Mouse (Mus musculus) layer of hippocampus, postnatal 36 days (tissue): ENCODE results near the gene Coq6. TPM values are rescaled to one million over a fixed set of nuclear protein-coding genes. Genes with fewer than 3 reads are reported as not detected.

Experiments used
- DNase-seq, 2 experiments: peaks; one replicate each; pipeline ENCODE4 v3.0.0; 2022
- total RNA-seq, 2 experiments: library from RNA; stranded (reverse); gene quantifications; 2 replicates each; pipeline ENCODE4 v1.2.3; 2021

Gene Coq6
- total RNA-seq, 2 experiments from 2014 or later: 24.6 to 25.3 TPM

DNA sequence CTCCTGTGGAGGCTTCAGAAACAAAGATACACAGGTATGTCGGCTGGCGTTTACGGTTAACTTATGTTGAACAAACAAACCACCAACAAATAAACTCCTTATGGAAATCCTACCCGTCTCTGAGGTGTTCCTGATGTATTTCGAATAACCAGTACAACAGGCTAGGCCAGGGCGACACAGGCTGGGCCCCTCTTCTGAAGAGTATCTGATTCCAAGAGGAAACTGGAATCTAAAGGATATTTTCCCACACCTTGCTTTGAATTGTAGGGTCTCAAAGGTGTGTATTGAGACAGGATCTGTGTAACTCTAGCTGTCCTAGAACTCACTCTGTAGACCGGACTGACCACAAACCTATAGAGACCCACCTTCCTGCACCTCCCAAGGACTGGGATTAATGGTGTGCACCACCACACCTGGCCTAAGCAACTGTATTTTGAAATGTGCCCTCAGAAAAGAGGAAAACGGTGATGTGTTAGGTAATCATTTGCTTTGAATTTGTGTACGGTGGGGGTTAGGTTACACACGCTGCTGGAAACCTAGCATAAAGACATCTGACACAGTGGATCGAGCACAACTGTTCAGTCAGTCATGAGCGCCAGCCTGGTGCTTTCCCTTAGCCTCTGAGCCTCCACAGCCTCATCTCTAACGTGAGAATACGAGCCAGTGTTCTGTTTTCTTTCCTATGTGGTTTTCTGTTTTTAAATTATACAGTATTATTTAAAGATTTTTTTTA lies 35.7 kb downstream of the Coq6 start:
- DNase-seq: no peak

DNA sequence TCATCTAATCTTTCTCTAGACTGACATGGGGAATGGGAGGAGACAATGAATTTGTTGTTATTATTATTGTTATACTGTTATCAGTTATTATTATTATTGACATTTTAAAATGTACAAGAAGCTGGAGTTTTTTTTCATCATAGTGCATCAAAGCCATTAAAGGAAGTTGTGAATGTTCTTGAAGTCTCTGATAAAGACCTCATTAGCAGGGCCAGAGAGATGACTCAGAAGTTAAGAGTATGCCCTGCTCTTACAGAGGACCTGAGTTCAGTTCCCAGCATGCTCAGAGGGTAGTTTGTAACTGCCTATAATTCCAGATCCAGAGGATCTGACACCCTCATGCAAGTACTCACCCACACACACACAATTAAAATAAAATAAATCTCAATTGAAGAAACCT lies 36.2 kb downstream of the Coq6 start:
- no peak for DNase-seq

DNA sequence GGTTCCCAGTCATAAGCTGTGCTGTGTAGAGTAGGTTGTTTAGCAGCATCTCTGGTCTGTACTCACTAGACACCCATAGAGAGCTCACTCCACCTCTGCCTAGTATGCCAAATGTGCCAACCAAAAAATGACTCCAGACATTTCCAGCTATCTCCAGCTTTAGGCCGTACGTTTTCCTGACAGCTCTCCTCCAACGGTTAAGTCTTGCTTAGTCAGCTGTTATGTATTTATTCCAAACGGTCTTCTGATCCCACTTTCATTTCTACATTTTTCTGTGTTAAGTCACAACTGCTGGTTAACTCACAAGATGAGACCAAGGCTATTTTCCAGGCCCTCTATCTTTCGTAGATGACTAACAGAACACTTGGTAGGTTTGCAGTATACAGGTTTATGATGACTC lies 37.2 kb downstream of the Coq6 start:
- DNase-seq: no peak

DNA sequence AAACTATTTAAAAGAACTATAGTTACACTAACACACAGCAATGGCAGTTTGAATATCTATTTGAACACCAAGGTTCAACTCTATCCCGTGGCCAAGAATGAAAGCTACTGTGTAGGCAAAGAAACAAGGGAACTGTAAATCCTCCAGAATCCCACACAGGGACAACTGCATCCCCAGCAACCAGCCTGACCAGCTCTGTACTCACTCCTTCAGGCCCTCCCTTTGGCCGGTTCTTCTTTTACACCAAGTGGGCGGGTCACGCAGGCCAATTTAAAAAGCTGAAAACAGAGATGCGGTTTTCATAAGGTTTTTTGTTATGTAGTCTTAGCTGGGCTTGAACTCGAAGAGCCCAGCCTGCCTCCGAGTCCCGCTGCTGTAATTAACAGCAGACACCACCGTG lies 37.7 kb downstream of the Coq6 start:
- no peak for DNase-seq

DNA sequence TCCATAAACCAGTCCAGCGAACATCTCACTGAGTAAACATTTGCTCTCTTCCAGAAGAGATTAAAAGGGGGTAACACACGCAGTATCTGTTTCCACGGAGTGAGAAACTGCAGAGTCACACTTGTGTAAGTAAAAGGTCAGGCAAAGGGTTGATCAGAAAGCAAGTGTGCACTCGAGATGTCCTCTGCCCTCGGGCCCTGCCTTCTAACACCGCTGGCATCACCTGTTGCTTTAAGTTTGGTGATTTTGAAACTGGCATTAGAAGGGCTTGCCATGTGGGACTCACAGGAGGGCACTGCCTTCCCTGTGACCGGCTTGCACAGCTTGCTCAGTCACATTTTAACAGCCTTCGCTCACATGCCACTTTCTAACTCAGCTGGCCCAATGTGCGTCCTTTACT lies 38.2 kb downstream of the Coq6 start:
- no peak for DNase-seq

DNA sequence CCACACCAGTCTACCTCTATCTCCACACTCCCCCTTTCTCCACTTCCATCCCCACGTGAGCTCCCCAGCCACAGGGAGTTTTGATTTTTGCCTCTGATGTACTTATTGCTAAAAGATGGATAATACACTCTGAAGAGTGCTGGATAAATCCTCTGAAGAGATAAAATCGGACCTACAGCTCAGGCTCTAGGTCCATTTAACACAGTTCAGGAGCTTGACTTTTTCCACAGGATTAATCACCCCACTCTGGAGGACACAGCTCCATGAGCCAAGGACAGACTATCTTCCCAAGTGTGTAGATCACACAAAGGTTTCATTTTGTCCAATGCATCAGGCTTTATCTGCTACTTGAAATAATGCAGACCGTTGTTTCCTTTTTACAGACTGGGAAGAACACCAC lies 38.6 kb downstream of the Coq6 start:
- no peak for DNase-seq

DNA sequence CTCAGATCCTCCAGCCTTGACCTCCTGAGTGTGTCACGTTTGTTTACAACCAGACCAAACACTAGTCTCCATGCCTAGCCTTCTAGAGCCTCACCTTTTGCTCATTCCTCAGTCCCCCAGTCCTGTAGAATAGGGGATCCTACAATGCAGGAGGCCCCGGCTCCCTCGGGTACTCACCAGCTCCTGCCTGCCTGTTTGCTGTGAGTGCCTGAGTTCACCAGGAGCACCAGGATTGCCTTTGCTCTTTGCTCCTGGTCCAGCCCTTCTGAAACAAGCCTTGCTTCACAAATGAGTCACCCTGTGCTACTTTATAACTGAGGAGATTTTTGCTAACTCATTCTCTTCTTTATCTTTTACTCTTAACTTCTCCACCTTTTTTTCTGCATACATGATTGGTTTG lies 39.2 kb downstream of the Coq6 start:
- DNase-seq: no peak

DNA sequence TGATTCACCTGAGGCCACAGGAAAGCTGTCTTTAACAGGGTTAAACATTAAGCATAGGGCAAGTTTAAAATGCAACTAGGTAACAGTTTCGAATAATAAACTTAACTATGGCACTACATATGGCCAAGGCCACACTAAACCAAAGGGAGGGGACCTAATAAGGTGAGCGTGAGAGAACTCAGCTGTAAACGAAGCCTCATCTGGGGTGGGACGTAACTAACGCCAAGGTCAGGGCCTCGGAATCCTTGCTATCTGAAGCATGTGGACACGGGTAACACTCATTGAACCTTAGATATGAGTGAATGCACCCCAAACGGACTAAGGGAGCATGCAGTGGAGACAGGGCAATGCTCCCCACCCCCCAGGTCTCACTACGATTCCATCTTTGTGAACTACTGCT lies 41.5 kb downstream of the Coq6 start:
- no peak for DNase-seq

DNA sequence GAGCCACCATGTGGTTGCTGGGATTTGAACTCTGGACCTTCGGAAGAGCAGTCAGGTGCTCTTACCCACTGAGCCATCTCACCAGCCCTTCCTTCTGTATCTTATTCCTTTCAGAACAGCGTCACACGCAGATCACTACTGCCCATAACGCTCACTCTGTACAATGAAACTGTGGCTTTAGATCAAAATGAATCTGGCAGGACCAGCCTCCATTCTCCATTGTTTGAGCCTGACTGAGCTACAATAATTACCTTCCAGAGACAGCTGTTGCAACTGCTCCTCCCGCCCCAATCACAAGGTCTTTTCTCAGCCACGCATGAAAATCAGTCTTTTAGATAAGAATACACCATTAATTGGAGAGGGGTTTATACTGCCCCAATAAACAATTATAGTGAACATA lies 43.1 kb downstream of the Coq6 start:
- DNase-seq: no peak

DNA sequence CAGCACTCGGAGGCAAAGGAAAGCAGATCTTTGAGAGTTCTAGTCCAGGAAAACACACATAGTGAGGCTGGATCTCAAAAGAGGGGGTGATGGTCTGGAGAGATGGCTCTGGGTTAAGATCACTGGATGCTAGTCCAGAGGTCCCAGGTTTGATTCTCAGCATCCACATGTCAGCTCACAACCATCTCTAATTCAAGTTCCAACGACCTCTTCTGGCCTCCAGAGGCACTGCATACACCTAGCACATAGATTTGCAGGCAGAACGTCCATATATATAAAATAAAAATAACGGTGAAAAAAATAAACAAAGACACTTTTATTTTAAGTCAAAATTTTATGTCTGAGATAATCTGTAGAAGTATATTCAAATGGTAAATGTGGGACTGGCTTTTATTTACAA lies 45.8 kb downstream of the Coq6 start:
- DNase-seq: no peak

DNA sequence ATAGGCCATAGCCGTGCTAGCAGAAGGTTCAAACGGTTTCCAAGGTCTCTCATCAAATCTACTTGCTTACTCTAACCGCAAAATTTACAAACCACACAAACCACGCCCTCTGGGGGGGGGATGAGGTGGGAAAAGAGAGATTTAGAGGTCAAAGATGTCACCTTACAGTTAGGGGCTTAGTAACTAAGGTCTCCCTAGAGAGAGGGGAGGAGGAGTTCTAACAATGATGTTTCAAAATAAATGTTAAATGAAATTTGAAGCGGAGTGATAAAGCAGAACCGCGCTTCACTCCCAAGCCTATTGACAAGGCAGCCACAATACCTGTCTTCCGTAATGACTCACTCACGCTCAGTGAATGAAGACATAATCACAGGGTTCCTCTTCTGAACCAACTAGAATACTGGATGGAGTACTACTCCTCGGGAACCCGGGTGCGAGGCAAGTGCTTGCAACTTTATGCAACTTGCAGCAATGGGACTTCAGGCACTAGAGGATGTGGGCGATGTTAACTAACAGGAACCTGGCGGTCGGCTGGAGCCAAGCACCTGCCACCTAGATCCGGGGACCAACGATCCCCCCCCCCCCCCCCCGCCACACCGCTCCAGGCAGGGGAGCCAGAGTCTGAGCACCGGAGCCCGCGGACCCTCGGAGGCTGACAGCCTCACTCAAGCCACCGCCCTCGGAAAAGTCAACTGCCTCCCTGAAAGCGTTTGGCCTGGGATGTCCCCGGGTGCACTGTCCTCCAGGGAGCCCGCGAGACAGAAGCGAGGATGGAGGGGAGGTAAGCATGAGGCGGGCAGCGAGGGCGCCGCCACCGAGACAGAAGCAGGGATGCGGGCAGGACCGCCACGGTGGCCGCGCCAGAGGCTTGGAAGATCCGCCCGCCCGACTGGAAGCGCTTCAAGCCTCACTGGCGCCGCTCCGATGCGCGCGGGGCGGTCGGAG lies 46.7 kb downstream of the Coq6 start:
- DNase-seq: peak in 1 of 2 experiments; percentile 13

DNA sequence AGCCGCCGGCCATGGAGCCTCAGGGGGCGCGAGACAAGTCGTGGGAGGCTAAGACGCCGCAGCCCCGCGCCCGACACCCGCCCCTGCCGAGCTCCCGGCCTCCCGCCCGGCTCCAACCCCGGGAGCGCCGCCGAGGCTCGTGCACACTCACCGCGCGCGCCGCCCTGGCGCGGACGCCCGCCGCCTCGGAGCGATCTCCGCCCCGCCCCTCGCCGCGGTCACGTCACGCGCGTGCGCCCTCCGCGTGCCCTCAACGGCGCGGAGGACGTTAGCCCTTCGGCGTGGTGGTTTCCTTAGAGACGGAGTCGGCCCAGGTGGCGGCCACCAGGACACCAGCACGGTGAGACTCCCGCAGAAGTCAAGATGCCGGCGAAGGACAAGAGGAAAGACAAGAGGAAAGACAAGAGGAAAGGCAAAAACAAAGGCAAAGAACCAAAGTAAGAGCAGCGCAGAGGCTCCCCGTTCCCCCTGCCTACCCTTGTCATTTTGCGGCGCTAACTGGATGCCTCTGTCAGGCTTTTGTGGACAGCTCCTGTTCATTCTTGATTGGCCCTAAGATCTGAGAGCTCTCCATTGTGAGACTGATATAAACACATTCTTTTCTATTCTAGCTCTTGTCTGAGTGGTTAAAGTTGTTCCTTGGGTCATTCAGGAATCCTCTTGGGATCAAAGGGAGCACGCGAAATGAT lies 47.5 kb downstream of the Coq6 start, which contains the start of the genes Entpd5 and Bbof1:
Entpd5 (minus strand) TSS at position 211 of the 689 bp plus-strand sequence.
Bbof1 (plus strand) TSS at position 253 of the 689 bp plus-strand sequence.
- peak; percentile 91 to 93 for DNase-seq

DNA sequence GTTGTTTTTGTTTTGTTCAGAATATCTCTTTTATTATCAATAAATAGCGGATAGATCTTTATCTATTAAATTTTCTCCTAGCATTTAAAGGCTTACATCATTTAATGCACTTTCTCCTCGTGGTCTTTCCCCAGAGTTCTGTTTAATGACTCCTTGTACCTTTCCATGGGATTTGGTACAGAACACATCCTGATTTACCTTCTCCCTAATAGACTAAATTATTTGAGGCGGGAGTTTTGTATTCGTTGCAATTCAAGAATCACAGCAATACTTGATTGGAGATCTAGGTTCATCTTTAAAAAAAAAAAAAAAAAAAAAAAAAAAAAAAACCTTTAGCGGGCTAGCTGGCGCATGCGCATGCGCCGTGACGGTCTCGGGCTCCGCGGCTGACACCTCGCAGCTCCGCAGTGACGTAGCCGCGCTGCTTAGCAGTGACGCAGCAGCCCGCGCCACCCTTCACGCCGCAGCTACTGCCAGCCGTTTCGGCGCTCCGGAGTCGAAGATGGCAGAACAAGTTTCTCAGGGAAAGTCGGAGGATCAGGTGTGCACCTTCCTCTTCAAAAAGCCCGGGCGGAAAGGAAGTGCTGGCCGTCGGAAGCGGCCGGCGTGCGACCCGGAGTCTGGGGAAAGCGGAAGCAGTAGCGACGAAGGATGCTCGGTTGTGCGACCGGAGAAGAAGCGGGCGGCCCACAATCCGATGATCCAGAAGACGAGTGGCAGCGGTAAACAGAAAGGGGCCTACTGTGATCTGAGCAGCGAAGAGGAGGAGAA lies 55.6 kb downstream of the Coq6 start, which contains the start of gene Rnf113a2:
Rnf113a2 (plus strand) TSS at position 363 of the 771 bp plus-strand sequence.
- peak; percentile 84 for DNase-seq

DNA sequence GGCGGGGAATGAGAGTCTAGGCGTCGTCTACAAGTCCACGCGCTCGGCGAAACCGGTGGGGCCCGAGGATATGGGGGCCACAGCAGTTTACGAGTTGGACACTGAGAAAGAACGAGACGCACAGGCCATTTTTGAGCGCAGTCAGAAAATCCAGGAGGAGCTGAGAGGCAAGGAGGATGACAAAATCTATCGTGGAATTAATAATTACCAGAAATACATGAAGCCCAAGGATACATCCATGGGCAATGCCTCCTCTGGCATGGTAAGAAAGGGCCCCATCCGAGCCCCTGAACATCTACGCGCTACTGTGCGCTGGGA lies 56.1 kb downstream of the Coq6 start:
- DNase-seq: no peak

Other genes starting within 250 kb of the Coq6 start
- 100 to 1,000 TPM; 104 to 112 TPM for gene Dnal1, start 247.3 kb upstream of the Coq6 start, total RNA-seq
- 1 to 10 TPM; 2.3 to 2.8 TPM for gene Pnma1, start 213.2 kb upstream of the Coq6 start, total RNA-seq
- gene Elmsan1, start 142.8 kb upstream of the Coq6 start, total RNA-seq: 10 to 100 TPM; 21.0 to 24.1 TPM
- 10 to 100 TPM; 38.2 to 40.3 TPM for gene Ptgr2, start 76.4 kb upstream of the Coq6 start, total RNA-seq
- 10 to 100 TPM; 38.5 to 42.4 TPM for gene Zfp410, start 44.8 kb upstream of the Coq6 start, total RNA-seq
- gene Fam161b, start 176 bp downstream of the Coq6 start, total RNA-seq: 10 to 100 TPM; 11.1 to 12.1 TPM
- 10 to 100 TPM; 22.9 to 25.2 TPM for gene Entpd5, start 47.4 kb downstream of the Coq6 start, total RNA-seq
- 10 to 100 TPM; 12.4 to 12.5 TPM for gene Bbof1, start 47.4 kb downstream of the Coq6 start, total RNA-seq
- gene Rnf113a2, start 55.5 kb downstream of the Coq6 start, total RNA-seq: 10 to 100 TPM; 13.9 to 14.9 TPM
- 10 to 100 TPM; 45.7 to 45.8 TPM for gene Aldh6a1, start 89.3 kb downstream of the Coq6 start, total RNA-seq
- 10 to 100 TPM; 22.6 to 24.1 TPM for gene Lin52, start 89.8 kb downstream of the Coq6 start, total RNA-seq
- gene Vsx2, start 208.1 kb downstream of the Coq6 start, total RNA-seq: under 1 TPM in 1 of 2 experiments, not detected in 1; 0.12 TPM